Mouse (Mus musculus) urinary bladder, adult 18-20 months (tissue): ENCODE data around the gene Rxra.
A peak's percentile ranks its signal among the peaks of the same experiment; 100 is the strongest.

Experiments
- DNase-seq, 2 experiments: peaks; one replicate each; pipeline ENCODE4 v3.0.0; 2022; ENCODE audit warnings: low spot score in 2 of 2, mixed read lengths in 2 of 2

Gene Rxra

DNA sequence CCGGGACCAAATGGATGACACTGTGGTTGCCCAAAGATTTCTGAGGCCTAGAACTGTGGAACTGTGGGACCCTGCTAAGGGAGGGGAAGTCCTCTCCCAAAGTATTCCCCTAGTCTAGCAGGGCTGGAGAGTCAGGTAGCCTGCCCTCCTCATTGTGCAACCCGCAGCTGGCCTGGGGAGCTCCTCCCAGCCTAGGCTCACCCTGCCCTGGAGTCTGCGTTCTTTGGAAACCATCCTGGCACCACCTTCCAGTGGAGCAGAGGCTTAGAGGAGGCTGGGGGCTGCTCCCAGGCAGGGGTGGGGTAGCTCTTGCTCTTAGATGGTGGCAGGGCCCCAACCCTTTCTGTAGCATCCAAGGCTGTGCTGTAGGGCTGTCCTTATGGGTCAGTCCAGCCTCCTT is 26.0 kb downstream of the Rxra start:
- DNase-seq = no peak

DNA sequence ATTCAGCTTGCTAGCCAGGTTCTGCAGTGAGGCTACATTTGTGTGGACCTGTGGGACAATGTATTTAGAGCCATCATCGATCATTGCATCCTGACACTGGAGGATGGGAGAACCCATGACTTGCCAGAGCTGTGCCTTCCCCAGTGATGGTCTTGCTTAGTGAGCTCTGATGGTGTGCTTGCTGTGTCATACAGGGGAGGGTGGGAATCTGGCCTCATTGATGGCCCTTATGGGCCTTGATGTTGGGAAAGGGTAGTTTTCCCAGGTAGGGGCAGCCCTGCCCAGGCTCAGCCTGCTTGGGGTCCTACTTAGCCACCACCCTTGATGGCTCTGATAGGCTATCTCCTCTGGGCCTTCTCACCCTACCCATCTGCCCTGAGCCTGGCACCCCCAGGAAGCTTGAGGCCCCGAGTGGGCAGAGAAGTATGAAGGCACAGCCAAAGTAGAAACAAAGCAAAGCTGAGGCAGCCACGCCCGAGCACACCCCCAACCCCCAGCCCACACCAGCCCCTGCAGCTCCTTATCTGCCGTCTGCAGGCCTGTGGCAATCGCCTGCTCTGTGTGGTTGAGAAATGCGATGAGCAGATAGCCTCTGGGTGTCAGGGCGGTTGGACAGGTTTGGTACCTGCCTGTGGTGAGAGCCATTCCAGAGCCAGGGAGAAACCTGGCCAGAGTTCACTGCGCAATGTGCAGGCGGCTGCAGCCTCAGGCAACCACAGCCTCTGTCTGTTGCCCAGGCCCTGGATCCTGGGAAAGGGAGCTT is 26.8 kb downstream of the Rxra start:
- peak in 1 of 2 experiments; percentile 86 for DNase-seq

DNA sequence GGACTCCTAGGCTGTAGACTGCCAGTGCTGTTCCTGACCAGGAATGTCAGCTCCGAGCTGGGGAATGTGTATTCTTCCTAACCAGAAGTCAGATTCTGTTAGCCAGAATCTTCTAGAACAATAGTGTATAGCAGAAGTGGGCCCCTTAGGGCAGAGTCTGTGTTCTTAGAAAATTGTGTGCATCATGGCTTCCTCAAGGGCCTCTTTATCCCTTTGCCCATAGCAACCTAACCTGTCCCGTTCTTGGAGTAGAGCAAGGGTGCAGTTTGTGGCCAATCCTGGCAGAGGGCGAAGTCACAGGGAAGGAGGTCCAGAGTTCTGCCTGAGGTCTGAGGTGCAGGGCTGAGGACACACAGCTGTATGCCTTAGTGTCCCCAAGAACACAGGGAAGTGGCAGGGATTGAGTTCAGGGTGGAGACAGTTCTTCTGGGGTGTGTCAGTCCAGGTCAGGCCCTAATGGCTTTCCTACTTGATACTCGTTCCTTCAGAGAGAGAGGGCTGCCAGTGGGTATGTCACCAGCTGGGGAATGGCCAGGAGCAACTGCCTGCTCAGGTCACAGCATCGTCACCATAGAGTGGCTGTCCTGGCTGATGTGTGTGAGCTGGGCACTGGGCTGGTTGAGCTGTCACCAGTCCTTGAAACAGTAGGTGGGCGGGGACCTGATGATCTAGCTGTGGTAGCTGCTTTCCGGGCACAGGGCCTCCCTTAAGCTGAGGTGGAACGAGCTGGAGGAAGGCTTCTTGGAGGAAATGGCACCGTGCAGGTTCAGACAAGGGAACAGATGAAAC is 27.8 kb downstream of the Rxra start:
- DNase-seq = no peak

DNA sequence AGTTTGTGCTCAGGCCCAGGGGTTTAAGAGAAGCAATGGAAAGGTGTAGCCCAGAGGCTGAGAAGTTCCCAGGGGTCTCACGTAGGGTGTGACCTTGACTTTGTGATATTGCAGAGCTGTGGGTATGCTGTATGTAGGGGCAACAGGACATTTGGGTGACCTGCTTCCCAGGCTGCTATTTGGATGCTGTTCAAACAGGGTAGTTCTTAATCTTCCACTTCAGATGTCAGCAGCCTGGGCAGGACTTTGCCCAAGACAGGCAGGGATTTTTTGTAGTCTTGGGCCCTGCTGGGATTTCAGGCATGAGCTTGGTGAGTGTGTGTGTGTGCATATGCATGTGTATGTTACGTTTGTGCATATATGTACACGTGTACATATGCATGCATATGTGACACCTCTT is 28.4 kb downstream of the Rxra start:
- no peak for DNase-seq

DNA sequence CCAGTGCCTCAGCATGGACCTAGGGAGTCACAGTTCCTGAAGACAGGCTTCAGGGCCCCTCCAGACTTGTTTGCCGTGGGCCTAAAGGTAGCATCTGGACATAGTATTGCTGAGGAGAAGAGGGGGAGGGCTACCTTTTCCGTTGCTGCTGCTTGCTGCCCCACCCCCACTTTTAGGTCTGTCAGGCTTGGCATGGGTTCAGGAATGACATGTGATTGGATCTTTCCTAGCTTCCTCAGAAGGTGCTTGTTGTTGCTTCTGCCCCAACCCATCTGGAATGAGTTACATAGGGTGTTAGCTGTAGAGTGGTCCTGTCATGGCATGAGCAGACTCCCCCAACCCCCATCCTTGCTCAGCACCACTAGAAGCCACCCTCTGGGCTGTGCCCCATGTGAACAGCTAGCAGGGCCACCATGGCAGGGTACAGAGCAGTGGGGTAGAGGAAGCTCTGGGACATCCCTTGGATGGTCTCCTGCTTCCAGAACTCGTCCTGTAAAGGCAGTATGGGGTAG is 34.7 kb downstream of the Rxra start:
- no peak for DNase-seq

DNA sequence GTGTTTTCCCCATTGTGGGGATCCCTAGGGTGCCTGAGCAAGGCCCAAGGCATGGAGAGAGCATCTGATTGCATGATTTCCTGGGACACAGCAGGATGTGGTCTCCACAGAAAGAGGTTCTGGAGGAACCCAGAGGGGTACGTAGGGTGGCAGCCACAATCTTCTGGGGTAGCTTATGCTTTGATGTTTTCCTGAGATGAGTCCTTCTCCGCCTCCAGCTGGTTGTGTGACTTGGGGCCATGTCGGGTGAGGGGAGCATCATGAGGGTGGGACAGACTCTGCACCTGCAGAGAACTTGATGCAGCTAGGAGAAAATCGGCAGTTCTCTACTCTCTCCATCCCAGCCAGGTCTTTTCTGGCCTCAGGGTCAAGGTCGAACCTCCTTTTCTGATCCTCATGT is 36.4 kb downstream of the Rxra start:
- no peak for DNase-seq

DNA sequence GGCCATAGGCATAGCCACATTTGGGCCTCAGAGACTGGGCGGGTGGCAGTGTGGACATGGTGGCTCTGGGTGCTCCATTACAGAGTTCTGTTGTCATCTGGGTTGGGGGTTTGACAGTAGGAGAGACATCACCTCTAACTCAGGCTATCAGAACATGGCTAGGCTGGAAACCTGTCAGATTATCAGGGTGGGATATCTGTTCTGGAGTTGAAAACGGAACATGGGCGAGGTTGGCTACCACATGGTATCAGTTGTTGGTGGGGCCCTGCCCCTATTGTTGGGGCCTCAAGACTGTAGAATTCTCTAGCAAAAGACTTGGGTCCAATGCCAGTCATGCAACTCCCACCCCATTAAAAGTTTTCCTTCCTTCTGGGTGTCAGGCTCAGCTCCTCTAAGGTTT is 37.1 kb downstream of the Rxra start:
- no peak for DNase-seq

DNA sequence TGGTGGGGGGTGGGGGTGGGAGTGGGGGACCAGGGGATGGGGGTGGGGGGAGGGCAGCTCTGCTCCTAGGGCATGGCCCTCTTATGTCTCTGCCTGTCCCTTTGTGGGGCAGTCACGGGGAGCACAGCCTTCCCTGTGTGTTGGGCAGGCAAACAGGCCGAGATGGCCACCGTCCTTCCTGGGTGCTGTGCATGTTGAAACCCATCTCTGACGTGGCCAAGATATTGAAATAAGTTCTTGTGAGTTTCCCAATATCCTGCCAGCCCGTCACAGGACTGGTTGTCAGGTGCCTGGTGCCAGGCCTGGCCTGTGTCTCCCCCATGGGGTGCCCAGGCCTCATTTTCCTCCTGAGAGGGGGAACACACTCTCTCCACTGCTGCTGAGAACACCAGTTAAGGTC is 37.9 kb downstream of the Rxra start:
- DNase-seq = peak in 1 of 2 experiments; percentile 77

DNA sequence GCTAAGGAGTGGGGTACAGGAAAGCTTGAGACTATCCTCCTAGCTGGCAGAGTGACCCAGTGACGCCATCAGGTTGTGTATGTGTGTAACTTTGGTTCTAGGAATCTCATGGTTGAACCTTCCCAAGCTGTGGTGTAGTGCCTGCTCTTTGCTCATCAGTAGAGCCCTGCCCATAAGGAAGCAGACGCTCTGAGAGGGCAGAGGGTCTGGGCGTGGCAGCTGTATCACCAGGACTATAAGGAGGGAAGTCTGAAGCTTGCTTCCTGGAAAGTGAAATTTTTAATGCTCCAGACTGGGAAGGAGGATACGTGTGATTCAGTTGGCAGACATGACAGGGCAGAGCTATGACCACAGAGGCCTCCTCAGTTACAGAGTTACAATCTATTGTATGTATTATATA is 39.0 kb downstream of the Rxra start:
- no peak for DNase-seq

DNA sequence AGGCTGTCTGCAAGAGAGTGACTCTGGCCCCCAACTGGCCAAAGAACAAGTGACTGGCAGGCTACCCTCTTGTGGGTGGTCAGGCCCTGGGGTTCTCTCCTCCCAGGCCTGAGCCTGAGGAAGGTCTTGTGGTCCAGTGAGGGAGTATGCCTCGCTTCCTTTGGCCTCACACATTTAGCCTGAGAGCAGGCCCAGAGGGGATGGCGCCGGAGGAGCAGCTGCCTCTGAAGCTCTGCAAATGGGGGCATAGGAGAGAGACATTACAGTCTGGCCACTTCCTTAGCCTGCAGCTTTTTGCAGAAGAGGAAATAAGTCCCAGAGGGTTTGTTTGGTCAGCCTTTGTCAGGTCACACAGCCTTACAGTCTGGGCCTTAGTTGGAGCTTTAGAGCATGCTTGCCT is 40.1 kb downstream of the Rxra start:
- no peak for DNase-seq

DNA sequence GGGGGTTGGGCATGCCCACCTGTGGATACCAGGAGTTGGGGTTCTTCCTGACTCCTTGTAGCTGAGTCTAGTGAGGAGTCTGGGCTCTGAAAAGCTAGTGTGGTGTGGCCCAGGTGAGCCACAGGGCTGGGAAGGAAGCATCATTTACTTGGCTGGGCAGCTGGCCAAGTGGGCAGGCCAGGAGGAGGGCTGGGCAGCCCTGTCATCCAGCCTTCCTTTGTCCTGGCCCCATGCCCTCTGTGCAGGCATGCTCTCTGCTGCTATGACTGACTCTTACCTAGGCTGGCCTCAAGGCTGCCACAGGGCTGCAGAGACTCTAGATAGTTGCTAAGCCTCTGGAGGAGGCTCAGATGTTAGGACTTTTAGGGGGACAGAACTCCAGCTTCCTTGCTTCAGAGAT is 42.0 kb downstream of the Rxra start:
- DNase-seq = peak; percentile 71 to 85

DNA sequence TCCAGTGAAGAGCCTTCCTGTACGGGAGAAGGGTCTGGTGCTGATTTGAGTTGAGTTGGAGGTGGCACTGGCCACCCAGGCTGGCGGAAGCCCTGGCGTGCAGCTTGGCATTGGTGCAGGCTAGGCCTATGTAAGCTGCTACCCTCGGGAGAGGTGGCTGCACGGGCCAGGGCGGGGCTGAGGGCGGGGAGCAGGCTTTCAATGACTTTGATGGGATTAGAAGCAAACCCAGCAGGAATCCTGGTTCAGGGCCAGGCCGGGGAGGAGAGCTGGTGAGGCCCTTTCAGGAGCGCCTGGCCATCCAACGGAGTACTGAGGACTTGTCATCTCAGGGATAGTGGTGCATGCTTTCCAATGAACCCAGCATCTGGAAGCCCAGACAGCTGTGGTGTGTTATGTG is 43.4 kb downstream of the Rxra start:
- no peak for DNase-seq

DNA sequence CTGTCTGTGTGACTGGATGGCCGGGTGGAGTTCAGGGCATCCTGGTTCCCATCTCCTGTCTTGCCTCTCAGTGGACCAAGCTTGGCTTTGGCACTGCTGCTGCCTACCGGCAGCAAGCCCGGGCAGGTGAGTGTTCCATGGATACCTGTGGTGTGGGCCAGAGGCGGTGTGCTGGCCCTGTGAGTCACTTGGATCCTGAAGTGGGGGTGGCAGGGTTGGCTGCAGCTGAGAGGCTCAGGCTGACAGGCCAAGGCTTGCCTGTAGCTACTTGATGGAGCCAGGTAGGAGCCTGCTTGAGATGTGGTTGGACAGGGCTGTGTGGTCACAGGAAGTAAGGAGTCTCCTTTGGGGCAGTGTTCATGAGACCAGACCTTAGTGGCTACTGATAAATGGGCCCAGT is 45.4 kb downstream of the Rxra start:
- peak in 1 of 2 experiments; percentile 86 for DNase-seq

DNA sequence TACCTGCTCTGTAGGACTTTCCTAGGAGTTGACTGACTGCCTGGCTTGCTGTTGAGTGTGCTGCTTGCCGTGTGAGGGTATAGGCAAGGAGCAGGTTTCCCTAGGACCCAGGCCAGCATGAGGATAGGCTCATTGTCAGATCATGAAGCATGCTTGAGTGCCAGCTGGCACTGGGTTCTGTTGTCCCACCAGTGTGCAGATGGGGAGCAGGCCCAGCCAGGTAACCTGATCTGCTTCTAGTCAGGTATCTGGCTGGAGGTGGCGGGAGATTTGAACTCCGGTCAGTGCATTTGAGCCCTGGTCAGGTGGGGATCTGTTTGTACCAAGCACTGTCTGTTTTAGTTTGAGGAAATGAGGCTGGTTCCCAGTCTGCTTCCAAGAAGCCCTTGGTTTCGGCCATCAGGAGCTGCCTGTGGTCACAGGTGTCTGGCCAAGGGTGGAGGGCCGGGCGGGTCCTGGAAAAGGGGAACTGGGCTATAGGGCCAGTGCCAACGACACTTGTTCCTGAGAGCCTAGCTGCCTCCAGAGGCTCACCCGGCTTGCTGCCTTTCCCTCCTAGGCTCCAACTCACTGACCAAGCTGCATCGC is 48.6 kb downstream of the Rxra start:
- DNase-seq = no peak

DNA sequence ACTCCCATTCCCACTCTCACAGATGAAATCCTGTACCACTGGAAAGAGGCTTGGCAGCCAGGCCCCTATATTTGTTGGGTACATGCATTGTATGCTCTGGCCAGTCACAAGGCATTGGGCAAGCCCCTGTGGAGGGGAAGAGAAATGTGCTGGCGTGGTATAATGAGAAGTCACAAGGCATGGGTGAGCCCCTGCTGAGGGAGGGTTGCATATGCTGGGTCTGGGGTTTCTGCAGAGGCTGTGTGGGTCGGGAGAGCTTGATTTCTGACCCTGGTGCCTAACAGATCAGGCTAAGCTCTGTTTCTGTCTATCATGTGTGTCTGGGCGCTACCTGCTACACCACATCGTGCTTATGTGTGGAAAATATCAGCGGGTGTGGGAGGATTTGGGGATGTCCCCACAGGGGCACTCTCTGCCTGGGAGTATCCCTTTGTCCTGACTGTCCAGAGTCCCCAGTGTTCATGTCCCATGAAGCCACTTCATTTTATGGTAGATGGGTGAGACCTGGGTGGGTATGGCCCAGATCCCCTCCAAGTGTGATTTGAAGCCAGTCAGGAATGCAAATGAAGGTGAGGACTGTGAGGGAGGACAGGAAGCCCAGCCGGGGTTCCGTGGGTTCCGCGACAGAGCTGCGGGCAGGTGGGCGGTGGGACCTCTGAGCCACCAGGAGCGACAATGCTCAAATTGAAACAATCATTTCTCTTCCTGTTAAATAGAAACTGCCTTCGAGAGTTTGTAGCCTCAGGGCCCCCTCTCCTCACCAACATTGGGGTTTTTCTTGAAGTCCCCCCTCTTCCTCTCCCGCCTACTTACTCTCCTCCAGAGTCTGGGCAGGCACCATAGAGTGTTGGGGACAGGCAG is 52.0 kb downstream of the Rxra start:
- no peak for DNase-seq

DNA sequence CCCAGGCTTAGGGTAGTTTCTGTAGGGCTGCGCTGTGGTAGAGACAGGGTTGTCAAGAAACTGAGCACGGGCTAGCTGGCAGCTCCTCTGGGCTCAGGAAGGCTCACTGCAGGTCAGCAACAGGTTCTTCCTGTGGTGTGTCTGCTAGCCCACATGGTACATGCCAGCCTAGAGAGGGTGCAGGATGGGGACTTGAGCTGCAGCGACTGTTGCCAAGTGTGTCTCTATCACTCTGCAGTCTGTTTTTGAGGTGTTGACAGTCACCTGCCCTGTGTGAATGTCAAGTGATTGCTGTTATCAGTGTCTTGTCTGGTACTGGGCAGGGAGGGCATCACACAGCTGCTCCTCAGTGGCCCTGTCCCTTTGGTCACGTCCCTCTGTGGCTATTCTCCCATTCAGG is 52.8 kb downstream of the Rxra start:
- no peak for DNase-seq

DNA sequence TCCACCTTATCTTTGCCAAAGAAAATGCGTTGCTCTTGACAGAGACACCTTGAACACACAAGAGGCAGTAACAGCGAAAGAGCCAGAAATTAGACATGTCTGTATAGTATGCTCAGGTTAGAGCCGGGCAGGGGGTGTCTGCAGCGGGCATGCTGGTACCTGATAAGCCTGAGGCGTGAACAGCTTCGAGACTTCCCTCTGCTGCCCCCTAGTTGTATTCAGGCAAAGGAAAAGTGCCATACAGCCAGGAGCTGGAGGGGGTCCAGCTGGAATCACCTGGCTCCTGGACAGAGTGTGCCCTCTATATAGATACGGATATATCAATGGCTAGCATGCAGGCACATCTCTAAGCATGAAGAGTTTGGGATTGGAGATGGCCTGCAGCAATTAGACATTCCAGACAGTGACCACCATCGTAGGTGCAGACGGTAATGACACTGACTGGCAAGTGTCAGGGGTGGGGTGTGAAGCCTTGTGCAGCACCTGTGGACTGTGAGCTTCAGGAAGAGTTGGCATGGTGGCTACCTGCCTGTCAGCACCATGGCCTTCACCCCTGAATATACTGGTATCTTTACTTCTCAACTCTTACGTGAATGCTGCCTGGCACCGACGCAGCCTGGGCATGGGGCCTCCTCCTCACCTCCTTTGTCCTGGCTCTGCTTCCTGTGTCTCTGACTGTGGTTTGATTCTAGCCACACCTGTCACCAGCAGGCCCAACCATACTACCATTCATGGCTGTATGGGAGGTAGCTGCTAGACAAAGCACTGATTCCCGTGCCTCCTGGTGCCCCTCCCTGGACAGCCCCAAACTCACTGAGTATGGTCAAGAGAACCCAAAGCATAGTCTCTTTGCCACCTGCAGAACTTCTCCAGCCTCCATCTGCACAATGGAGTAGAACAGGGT is 54.0 kb downstream of the Rxra start:
- no peak for DNase-seq

DNA sequence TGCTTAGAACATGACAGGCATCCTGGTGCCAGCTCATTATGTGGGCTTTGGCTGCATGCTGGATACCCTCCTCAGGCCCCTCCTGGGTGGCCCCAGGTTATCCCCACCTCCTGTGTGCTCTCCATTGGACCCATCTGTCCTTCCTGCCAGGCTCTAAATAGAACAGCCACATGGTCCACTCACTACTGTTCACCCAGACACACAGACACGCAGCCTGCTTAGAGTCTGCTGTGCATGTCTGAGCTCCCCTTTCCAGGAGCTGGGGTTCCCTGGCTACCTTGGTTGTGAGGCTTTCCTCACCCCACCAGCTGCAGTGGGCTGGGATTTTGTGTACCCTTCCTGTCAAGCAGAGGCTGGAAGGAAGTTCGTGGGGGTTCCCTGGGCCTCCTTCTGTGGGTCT is 56.8 kb downstream of the Rxra start:
- no peak for DNase-seq

DNA sequence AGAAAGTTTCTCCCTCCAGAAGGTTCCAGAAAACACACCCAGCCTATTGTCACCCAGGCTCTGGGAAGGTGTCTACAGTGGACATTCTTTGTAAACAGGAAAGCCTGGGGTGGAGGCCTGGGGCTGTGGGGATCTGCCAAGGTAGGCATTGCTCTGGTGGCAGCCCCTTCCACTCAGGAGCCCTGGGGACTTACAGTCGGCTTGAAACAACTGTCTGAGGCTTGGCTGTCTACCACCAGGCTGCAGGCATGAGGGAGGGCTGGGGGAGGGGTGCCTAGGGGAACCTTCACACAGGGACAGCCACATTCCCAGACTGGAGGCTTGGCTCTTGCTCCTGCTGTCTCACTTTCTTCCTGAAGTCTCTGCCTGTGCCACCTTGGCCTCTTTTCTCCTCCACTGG is 58.1 kb downstream of the Rxra start:
- DNase-seq = no peak

DNA sequence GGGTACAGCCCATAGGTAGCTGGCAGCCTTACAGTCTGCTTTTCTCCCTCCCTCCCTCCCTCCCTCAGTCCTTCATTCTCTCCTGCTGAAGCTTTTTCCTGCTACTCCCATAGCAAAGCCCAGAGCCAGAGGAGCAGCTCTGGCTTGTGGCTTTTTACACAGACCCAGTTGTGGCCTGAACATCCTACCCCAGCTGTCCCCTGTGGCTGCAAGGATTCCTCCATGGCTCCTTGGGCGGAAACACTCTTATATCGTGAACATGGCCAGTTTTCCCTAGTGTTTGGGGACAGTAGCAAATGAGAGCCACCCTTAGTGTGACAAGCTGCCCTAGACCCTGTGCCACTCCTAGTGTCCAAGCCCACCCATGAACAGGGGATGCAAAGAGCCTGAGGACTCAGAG is 58.6 kb downstream of the Rxra start:
- DNase-seq = no peak

DNA sequence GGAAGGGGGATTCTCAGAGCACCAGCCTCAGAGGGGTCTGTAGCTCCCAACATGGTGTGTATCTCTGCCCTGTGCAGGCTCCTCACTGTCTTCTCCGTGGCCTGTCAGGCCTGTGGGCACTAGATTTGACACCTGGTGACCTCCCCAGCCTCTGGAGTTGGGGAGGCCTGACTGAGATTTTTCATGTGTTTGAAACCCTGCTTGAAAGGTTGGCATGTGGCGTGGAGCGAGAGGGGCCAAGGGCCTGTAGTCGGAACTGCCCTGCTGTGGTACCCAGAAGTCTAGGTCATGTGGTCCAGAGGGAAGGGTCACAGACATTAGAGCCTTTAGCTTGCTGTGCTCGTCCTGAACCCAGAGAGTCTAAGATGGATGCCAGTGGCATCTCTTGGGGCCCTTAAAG is 60.6 kb downstream of the Rxra start:
- DNase-seq = no peak
